Mouse (Mus musculus) thymus, adult 18-20 months (tissue): ENCODE measurements around the gene Hnrnpf.

ENCODE experiments used
- DNase-seq, 2 experiments: peaks; one replicate each; pipeline ENCODE4 v3.0.0; 2022; ENCODE audit warnings: mixed read lengths in 2 of 2

The Hnrnpf gene

DNA sequence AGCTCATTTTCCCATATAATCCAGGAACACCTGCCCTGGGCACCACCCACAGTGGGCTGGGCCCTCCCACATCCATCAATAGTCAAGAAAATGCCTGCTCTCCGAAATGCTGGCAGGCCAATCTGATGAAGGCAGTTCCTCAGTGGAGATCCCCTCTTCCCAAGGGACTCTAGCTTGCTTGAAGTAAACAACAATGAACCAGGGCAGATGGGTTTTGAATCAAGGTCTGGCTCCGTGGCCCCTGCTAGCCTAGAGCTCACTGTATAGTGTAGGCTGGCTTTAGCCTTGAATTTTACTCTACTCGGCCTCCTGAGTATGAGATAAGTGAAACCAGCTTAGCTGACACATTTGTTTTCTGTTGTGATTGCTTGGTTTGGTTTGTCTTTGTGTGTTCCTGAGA, 7.7 kb upstream of the Hnrnpf start:
- no peak for DNase-seq

DNA sequence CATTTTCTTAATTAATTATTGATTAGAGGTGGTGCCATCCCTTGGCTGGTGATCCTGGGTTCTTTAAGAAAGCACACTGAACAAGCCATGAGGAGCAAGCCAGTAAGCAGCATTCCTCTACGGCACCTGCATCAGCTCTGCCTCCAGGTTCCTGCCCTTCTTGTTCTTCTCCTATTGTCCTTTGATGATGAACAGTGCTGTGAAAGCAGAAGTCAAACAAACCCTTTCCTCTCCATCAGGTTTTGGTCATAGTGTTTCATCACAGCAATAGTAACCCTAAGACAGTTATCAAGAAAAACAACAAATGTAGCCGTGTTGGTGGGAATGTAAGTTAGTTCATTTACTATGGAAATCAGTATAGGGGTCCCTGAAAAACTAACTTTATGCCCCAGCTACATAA, 6.7 kb upstream of the Hnrnpf start:
- DNase-seq, result no peak

DNA sequence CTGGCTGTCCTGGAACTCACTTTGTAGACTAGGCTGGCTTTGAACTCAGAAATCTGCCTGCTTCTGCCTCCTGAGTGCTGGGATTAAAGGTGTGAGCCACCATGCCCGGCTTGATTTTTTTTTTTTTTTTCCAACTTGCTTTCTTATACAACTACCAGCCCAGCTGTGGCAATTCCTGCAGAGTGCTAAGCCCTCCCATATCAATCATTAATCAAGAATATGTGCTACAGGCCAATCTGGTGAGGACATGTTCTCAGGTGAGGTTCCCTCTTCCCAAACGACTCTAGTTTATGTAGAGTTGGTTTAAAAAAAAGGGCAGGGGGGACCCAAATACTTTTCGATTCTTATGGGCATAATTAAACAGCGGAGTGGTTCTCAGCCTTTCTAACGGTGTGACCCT, 2.3 kb upstream of the Hnrnpf start:
- peak in 1 of 2 experiments; percentile 1 for DNase-seq

DNA sequence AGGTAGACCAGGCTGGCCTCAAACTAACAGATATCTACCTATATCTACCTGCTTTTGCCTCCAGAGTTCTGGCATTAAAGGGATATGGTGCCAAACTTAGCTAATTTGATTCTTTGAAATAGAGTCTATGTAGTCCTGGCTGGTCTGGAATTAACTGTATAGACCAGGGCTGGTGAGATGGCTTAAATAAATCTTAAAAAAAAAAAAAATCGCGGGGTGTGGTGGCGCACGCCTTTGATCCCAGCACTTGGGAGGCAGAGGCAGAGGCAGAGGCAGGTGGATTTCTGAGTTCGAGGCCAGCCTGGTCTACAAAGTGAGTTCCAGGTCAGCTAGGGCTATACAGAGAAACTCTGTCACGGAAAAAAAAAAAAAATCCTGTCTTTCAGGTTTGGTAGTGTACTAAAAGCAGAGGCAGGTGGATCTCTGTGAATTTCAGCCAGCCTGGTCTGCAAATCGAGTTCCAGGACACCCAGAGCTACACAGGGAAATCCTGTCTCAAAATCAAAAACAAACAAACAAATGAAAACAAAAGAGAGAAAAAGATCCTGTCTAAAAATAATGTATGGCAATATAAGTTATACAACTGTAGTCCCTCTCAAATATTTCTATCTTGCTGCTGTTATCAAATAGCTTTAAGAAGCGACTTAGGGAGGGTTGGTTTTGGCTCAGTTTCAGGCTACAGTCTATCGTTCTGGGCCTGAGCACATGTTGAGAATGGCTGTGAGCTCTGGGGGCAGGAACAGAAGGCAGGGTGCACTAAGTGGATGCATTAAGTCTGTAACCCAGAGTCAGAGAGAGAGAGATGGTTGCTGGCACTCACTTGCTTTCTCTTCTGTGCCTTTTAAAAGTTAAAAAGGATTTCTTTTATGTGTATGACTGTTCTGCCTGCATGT, 1.6 kb downstream of the Hnrnpf start:
- peak in 1 of 2 experiments; percentile 2 for DNase-seq

DNA sequence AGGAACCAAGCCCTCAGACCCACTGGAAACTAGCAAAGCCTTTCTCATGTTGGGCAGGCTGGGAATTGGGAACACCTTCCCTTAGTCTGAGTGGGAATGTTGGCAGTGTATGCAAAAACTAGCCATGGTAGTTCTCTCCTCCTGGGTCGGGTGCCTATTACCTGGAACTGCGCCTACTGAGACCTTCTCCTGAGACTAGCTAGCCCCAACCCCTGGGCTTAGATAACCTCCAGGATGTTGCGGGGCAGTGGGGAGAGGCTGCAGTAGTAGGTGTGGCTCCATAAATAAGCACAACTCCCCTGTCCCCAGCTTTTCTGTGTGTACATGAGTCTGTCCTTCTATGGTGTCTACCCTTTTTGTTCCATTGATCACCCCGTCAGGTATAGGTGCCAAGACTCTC, 2.4 kb downstream of the Hnrnpf start:
- peak in 1 of 2 experiments; percentile 4 for DNase-seq

DNA sequence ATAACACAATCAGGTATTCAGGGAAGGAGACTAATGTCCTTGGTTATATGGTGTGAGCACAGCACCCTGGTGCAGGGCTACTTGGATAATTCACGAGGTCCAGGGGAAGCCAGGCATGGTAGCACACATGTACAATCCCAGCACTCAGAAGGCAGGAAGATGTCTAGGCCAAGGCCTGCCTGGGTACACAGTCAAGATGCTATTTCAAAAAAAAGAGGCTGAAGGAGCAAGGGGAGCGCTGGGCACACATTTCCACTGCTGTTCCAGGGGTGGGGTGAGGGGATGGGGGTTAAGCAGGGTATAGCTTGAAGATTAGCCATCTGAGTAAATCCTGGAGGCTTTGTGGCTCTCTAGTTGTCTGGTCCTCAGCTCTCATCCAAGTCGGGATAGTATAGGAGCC, 3.7 kb downstream of the Hnrnpf start:
- DNase-seq, result peak in 1 of 2 experiments; percentile 2

DNA sequence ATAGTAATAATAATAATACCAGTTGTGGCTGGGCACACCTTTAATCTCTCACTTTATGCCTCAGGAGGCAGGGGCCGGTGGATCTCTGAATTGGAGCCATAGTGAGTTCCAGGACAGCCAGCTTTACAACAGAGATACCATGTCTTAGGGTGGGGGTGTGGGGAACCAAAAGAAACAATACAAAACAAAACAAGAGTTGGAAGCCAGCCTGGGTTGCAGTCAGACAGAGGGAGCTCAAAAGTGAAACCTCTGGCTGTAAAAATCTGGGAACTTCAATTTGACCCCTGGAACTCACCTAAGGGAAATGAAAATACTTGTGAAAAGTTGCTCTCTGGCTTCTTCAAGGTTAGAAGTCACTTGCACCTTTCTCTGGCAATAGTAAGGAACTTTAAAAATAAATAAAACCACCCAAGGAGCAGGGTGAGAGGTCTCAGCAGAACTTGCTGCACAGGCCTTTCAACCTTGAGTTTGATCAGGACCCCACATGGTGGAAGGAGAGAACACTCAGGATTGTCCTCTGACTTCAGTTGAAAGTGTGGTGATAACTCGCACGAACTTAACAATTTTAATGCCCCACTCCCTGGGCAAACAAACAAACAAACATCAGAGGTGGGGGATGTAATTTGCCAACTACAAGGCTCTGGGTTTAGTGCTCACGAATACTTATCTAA, 5.3 kb downstream of the Hnrnpf start:
- DNase-seq, result peak in 1 of 2 experiments; percentile 3

GRCm38 (mm10) chr6:117906015-117906531, 5.9 kb downstream of the Hnrnpf start:
- DNase-seq, result no peak

GRCm38 (mm10) chr6:117906590-117907271, 6.6 kb downstream of the Hnrnpf start:
- DNase-seq, result peak; percentile 96 to 98

DNA sequence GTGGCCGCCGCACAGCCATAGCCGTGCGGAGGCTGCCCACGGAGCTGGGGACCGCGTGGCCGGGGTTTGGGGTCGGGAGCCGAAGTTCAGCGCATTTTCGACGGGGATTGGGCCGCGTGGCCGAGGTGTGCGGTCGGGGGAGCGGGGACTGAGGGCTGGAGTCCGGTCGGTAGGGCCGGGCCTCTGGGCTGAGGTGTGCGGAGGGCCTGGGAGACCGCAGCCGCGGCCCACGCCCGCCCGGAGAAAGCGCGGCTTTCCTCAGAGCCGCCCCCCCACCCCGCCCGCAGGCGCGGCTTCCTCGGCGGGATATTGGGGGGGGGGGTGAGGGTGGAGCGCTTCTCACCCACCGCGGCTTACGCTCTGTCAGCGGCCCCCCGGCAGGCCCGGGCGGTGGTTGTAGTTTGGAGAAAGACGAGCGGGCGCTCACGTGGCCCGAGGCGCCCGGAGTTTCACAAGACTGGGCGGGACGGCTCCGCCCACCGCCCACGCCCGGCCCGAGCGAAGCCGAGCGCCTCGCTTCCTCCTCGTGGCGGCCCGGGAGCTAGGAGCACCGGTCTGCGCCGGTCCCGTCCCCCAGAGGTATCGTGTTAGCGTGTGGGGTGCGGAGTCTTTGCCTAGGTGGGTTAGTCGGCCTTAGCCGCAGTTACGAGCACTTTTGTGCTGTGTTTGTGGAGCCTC, 7.3 kb downstream of the Hnrnpf start:
- DNase-seq, result peak; percentile 83 to 84

GRCm38 (mm10) chr6:117907979-117908355, 7.8 kb downstream of the Hnrnpf start:
- DNase-seq, result no peak

DNA sequence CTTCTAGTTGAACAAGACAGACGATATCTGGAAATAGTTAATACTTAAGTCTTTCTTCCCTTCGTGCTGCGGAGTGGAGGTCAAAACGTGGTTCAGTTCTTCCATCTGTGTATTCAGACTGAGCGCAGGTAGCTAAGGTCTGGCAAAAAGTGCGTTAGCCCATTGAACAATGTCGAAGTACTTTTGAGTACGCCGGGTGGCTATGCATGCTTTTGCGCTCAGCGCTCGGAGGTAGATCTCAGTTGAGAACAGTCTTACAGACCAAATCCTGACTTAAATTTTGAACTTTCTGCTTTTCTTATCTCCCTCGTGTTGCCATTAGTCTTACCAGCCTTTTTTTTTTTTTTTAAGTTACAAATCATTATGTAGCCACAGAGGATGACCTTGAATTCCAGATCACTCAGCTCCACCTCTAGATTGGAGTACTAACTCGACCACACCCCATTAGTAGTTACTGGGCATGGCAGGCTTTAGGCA, 8.3 kb downstream of the Hnrnpf start:
- no peak for DNase-seq

DNA sequence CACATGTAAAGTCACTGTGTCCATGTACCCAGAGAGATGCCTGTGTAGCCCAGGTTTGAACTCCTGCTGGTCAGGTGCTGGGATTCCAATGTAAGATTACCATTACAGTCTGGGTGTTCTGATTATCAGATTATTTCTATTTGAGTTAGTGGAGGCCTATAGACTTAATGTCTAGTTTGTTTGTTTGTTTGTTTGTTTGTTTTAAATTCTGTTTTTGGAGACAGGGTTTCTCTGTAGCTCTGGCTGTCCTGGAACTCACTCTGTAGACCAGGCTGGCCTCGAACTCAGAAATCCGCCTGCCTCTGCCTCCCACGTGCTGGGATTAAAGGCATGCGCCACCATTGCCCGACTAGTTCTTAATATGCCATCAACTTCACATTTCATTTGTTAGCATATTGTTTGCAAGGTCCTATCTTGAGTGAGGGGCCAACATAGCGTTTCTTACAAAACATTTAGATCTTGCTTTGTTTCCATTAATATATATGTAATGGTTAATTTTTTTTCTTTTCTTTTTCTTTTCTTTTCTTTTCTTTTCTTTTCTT, 10.1 kb downstream of the Hnrnpf start:
- no peak for DNase-seq

DNA sequence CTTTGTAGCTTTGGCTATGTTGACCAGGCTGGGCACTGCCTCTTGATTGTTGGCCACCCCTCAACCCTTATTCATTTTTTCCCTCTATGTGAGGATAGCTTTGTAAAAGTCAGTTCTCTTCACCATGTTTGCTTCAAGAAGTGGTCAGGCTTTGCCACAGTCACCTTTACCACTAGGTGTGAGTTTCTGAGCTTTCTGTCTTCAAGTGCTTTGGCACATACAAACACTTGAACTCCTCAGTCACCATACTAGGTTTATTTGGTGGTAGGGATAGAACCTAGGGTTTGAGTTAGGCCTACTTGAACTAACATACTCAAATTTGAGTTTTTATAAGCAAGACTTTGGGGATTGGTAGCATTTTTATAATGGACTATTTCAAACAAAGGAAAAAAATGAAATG, 14.4 kb downstream of the Hnrnpf start:
- DNase-seq, result no peak

- DNase-seq, result no peak
Observed at GRCm38 (mm10) chr6:117916205-117916736, 16.1 kb downstream of the Hnrnpf start.

DNA sequence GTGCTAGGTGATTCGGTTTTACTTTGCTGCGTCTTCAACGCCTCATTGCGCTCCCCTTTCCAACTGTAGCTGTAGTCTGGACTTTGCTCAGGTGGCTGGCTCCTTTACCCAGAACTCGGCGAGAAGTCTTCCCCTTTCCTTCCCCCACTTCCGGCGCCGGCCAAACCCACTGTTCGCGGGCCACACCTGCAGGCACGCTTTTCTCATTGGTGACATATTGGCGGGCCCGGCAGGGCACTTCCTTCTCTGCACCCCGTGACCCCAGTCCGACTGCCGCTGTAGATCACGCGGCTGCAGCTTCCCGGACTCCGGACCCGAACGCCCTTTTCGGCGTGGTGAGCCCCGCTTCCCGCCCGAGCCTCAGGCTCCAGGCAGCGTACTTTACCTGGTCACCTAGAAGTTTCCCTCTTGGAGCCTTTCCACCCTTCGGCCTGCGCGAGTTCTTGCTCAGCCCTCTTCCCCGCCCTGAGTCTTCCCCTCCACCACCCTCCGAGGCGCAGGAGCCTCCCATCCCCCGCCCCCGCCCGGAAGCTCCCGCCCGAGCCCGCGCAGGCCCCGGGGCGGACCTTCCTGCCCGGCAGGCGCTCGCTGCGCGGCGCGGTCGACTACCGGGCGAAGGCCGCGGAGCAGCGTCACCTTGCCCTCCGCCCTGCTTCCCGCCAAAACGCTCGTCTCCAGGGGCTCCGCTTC, 16.8 kb downstream of the Hnrnpf start:
- peak; percentile 88 to 92 for DNase-seq

GRCm38 (mm10) chr6:117917576-117917975, 17.5 kb downstream of the Hnrnpf start:
- DNase-seq, result peak; percentile 74 to 80

DNA sequence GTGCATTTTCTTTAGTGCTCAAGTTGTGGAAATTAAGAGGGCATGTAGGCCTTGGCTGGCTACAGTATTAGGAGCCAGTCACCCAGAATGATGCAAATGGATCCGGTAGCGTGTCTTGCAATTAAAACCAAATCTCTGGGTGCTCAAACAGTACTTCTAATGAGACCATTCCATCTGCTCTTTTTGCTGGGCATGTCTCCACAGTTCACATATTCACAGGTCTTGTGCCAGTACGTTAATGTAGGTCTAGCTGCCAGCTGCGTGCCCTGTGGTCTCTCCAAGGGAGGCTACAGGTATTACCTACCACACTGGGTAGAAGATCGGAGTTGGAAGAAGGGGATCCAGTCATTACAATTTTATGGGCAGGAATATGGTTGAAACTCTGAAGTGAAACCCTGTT, 17.9 kb downstream of the Hnrnpf start:
- no peak for DNase-seq

GRCm38 (mm10) chr6:117920659-117921640, 20.8 kb downstream of the Hnrnpf start:
- no peak for DNase-seq

- no peak for DNase-seq
Observed at GRCm38 (mm10) chr6:117922041-117922440, 21.9 kb downstream of the Hnrnpf start.
